Mouse (Mus musculus): Measurements from ENCODE around the gene Ephb3.

The Ephb3 gene

DNA sequence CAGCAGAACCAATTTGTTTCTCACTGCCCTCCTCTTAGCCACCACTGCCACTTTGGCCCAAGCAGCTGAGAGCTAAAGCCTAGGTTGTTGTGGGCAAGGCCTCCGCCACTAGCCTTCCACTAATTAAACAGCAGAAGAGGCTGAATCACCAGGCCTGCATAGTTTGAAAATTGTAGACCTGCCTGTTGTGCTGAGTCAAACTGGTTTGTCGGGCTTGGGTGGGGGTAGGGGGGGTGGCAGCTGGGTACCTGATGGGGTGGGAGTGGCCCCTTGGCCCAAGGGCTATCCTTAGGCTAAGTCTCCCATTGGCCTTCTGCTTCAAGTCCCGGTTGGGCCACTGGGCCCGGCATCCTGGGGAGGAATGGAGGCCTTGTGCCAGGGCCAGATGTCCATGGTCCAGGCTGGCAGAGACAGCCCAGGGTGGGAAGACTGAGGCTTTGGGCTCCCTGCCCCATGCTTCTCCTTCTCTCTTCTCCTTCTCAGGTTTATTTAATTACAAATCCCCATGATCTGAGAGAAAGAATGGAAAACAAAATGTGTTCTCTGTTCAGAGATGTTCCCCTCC lies 3.5 kb downstream of the Ephb3 start:
- no peak for DNase-seq

DNA sequence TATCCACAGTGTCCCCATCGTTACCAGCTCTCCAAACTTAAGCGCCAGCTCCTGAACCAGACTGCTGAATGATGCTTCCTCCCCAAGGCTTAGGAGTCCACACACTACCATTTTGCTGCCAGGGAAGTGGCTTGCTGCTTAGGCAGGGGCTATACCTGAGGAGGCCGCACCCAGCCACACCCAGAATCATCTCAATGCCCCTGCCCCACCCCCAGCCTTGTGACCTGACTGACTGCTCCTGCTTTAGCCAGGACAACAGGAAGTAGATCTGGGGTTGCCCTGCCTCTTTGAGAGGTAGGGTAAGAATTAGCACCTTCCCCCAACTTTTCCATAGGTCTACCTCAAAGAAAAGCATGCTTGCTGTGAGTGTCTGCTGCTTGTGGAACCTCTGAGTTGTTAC lies 4.7 kb downstream of the Ephb3 start:
- DNase-seq, result no peak

DNA sequence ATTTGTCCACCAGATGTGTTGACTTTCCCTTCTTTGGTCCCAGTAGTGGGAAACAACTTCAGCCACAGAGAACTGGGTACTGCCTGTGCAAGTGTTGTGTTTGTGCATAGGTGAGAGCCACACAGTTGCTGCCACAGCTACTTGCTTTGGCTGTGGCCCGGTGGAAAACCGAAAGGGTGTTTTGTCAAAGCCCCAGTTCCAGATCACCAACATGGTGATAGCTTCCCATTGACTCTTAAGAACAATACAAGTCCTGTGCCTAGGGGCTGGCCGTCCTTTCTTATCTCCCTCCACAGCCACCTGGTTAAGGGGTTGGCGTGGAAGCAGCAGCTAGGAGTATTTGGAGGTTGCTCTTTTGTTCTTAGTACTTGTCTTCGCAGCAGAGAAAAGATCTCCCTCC lies 5.6 kb downstream of the Ephb3 start:
- no peak for DNase-seq

DNA sequence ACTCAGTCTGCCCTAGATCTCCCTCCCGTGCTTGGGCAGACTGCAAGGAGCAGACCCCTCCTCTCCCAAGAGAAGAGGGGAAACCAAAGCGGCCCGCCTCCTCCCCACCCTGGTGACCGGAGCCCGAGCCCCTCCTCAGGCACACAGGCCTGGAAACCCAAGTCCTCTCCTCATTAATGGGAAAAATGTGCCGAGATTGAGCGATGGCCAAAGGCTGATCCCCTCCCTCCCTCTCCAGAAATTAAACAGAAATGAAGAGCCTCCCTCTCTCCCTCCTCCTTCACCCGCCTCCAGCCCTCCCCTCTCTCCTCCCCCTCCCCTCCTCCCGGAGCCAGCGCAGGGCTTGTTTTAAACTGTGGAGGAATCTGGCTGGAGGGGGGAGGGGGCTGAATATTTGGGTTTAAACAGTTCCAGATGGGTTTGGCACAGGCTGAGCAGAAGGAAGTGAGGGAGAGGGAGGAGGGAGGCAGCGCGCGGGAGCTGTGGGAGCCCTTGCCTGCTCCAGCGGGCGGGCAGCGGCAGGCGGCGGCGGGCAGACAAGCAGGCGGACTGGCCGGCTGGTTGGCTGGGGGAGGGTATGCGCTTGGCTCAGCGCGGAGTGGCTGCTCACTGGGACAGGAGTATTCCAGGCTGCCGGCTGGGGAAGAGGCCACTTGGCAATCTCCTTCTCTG lies 6.2 kb downstream of the Ephb3 start:
- DNase-seq, result peak; percentile 76

DNA sequence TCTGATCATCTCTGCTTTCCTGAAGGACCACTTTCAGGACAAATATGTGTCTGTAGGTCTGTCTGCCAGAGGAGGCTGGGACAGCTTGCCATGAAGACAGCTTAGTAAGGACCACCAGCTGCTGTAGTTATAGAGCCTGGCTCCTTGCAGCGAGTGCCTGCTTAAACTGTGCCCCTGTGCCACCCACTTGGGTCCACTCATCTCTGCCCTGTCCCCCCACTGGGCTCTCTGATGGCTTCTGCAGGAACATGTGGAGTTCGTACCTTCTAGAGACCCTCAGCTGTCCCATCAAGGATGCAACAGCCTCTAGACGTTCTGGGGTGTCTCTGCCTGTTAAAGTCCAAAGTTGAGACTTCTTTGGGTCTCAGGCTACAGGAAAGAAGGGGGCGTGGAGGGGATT lies 6.9 kb downstream of the Ephb3 start:
- DNase-seq, result no peak

DNA sequence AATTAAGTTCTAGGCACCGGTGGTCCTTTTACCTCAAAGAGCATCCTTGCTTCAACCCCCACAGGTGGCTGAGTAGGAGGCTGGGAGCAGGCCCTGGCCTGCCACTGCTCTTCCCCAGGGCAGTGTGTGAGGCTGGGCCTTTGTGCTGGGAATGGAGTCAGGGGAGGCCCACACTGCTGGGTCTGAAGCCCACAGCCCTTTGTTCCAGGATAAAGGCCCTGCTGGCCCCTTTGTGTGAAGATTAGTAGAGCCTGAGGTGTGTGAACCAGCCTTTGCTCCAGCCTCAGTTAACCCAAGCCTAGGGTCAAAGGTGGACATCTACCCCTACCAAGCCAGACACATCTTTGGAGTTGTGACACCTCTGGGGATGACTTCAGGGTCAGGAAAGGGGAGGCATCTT lies 7.8 kb downstream of the Ephb3 start:
- no peak for DNase-seq

DNA sequence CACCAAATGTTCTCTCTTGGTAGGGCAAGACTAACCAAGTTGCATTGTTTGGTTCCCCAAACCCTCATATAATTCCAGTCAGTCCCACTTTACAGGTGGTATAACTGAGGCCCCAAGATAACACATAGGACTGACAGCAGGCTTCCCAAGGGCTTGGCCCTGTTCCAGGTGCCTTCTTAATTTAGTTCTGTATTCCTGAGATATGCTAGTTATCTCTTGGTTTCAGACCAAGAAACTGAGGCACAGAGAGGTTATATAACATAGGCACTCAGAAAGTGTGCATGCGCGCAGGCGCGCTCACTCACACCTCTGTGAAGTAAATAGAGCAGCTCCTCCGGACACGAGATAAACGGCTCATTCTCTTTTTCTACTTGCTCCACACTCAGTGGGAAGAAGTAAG lies 9.4 kb downstream of the Ephb3 start:
- no peak for DNase-seq

DNA sequence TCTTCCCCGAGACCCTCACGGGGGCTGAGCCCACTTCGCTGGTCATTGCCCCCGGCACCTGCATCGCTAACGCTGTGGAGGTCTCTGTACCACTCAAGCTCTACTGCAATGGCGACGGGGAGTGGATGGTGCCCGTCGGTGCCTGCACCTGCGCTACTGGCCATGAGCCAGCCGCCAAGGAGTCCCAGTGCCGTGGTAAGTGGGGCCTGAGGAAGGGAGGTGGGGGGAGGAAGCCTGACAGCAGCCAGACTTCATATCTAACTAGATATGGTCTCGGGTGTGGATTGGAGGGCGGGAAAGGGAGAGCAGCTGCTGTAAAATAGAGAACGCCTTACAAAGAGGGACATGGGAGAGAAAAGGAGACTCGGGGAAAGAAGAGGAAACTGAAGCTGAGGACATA lies 10.2 kb downstream of the Ephb3 start:
- DNase-seq, result no peak

DNA sequence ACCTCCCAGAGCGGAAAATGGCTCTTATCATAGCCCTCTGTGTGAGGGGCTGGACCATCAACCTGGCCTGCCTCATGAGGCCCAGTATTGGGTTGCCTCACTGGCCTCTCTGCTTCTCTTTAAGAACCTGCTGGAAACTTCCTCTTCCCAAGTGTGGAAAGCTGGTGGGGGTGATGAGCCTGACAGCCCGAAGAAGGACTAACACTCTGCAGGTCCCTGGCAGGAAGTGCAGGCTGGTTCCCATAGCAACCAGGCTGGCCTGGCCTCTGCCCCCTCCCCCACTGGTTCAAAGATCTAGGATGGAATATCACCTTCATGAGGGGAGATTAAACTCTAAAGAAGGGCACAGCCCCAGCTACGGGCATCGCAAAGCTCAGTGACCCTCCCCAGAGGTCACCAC lies 11.5 kb downstream of the Ephb3 start:
- peak; percentile 46 for DNase-seq

DNA sequence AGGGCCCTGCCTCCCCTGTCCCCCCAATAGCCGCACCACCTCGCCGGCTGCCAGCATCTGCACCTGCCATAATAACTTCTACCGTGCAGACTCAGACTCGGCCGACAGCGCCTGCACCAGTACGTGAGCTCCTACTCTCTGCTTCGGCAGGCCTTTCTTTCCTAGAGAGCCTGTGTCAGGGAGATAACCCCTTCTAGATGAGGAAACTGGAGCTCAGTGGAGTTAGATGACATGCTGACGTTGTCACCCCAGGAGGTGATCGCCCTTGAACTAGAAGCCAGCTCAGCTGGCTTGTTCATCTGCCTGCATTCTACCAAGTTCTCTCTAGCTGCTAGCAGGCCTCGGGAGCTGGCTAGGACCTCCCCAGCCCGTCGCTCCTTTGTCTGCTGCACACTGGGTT lies 12.7 kb downstream of the Ephb3 start:
- DNase-seq, result no peak

DNA sequence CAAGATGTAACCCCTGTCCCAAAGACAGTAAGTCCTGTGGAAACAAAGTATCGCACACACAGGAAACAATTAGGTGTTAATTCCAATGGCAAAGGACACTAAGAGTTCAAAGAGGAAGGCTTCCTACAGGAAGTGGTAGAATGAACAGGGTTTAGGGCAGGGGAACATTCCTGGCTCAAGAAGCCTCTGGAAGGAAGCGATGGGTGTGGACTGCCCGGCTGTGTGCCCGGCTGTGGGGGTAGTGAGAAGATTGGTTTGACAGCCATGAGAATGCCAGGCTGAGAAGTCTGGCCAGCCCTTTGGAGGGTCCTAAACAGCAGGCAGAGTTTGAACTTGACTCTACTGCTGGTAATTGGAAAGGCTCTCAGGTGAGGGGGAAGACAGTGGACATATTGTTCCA lies 15.1 kb downstream of the Ephb3 start:
- DNase-seq, result no peak

DNA sequence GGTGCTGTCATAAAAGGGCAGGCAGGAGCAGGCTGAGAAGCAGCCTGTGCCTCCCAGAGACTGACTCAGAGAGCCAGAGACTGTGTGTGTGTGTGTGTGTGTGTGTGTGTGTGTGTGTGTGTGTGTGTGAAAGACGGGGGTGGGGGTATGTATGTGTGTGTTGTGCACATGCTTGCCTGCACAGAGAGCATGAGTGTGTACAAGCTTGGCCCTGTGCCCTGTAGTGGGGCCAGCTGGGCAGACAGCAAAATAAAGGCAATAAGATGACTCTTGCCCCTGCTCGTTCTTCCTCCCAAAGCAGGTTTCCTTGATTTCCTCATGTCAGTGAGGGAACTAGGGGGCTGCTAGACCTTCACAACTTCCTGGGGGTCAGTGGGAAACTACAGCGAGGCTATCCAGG lies 18.5 kb downstream of the Ephb3 start:
- DNase-seq, result no peak

DNA sequence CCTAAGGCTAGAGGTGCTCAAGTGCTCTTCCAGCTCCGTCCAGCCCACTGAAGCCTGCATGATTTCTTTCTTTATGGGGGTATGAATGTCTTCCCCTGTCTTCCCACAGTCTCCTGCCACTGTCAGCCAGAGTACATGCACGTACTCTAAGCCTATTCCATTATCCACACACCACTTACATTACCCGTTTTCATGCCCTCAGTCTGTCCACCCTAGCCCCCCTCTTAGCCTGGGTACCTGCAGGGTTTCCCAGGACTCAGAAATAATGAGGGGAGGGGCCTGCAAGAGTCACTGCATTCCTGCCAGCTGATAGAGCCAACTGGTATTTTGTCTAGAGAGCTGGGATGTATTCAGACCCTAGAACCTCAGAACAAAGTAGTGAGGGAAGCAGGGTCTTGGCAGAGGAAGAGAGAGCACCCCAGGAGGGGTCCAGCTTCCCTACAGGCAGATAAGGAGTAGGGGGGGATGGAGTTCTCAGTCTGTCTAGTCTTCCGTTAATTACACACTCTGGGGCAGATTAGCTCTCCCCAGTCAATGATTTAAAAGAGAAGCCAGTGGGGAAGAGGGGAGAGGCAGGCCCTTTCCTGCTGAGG lies 20.2 kb downstream of the Ephb3 start:
- DNase-seq, result no peak

DNA sequence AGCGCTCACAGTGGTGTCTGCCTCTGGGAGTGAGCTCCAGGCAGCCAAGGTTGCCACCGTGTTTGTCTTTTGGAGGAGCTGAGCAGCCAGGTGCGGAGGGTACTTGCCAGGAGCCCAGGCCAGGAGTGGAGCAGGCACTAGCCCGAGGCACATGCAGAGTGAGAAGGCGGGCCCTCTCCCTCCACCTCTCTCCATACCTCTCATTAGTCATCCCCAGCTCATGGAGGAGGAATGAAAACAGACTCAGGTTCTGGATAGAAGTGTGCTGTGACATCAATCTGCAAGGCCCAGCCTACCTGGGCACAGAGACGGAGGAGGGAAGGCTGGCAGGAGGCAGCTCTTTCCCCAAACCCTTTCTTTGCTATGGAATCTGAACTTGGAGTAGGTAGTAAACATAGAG lies 22.1 kb downstream of the Ephb3 start:
- no peak for DNase-seq

DNA sequence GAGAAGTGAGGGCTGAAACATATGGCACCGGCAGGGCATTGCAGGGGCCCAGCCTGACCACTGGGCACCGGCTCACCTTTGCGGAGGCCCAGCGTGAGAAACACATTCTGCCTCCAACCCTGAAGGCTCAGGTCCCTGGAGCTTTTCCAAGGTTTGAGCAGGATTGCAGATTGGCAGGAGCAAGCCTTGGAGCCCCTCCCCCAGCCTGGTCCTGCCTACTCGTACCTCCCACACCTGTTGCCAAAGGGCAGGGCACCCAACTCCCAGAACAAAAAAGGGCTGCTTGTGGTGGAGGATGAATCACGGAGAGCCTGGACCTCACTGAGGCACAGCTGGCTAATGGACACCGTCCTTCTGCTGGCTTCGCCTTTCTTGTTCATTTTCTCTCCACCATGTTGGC lies 30.6 kb downstream of the Ephb3 start:
- no peak for DNase-seq

DNA sequence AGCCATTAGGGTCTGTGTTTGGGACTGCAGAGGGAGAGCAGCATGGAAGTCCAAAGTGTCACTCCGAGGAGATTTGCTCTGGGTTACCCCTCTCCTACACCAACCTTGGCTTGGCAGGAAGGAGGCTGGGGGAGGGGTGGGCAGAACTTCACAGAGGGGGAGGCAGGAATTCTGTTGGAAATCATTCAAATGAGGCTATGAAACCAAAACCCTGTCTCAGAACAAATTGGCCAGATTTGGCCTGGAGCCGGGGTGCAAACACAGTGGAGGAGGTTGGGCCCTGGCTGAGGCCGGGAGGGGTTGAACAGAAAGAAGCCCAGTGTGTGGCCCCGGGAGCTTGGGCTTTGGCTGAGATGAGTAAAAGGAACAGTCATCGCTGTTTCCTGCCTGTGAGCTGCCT lies 34.2 kb downstream of the Ephb3 start:
- no peak for DNase-seq

DNA sequence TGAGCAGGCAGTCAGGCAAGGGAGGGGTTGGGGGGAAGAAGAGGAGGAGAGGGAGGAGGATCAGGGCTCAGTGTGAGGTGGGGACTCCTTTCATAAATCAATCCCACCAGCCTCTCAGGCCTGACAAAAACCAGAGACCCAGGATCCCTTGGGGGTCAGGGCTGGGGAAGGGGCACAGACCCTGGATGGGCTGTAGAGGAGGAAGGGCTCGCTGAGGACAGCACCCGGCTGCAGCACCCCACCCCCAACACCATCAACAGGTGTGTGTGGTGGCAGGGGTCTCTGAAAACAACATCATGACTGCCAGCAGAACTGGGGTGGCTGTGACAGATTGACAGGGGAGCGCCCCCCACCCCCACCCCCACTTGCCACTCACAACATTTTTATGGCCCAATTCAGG lies 36.0 kb downstream of the Ephb3 start:
- no peak for DNase-seq

DNA sequence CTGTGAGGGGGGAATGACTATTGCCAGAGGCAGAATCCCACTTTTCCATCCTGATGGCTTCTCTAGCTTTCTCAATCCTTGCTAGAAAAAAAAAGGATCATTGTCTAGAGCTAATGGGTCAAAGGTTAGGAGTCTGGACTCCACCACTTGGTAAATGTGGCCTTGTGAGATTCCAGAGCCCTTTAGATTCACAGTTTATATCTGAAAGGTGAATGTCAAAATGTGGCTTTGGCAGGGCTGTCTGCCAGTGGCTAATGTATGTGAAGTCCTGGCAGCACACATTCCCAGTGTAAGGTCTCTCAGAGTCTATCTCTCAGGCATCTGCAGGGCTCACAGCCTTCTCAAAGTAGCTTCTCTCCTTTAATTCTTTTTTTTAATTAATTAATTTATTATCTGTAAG lies 36.5 kb downstream of the Ephb3 start:
- no peak for DNase-seq

DNA sequence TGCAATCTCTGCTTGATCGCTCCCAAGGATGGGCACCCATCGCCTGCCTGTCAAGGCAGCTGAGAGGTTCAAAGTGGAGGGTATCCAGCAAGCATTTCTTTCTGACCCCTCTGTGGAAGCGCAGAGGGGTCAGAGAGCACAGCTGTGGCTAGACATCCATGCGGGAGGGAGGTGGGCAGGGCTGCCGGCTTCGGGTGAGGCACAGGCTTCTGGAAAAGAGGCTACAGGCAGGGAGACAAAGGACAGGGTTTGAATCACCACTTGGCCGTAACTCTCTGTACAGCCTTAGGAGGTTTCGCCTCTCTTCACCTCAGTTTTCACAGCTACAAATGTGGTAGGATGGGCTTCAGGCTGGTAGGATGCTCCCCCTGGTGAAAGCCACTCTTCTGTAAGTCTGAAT lies 38.4 kb downstream of the Ephb3 start:
- no peak for DNase-seq

DNA sequence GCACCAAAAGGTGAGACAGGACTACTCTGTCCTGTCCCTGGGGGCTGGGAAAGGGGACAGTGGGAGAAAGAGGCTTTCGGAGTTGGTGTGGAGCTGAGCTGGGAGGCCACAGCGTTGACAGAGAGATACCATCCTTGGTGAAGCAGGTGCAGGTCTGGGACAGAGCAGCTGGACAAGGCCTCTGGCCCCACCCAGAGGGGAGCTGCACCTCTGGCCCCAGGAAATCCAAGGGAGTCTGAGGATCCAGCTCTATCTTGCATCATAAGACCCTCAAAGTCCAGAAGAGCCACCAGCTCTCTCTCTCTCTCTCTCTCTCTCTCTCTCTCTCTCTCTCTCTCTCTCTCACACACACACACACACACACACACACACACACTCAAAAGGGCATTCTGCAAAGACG lies 40.2 kb downstream of the Ephb3 start:
- no peak for DNase-seq

DNA sequence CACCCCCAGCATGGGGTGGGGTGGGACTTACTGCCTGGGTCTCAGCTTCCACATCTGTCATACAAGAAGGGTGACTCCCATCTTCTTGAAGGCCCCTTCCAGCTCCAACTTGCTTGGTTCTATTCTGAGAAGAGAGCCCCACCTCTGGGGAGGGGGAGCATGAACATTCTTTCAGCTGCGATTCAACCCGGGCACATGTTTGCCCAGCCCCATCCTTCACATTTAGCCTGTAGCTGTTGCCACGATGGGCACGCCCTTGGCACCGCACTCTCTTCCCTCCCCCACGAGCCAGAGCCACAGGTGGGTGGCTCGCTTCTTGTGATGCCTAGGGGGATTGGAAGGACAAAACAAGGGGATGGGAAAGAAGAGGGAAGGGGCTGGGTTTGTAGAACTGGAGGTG lies 40.8 kb downstream of the Ephb3 start:
- DNase-seq, result no peak

DNA sequence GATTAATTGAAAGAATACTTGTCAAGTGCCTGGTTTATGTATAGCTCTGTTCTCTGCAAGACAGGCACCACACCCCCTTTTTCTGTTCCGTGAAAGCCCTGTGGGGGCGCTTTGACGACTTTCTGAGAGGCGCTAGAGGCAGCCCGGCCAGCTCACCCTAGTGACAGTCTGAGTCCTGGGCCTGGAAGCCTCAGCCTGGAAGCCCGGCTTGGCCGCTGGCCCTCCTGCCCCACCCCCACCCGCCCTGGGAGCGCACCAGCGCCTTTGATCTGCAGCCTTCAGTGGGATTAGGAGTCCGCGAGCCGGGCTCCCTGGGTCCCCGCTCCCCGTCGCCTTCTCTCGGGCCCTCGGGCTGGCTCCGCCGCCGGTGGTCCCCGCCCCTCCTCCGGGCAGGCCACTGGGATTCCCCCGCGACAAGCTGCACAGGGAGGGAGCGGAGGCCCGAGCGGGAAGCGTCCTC lies 41.4 kb downstream of the Ephb3 start:
- peak; percentile 78 for DNase-seq

DNA sequence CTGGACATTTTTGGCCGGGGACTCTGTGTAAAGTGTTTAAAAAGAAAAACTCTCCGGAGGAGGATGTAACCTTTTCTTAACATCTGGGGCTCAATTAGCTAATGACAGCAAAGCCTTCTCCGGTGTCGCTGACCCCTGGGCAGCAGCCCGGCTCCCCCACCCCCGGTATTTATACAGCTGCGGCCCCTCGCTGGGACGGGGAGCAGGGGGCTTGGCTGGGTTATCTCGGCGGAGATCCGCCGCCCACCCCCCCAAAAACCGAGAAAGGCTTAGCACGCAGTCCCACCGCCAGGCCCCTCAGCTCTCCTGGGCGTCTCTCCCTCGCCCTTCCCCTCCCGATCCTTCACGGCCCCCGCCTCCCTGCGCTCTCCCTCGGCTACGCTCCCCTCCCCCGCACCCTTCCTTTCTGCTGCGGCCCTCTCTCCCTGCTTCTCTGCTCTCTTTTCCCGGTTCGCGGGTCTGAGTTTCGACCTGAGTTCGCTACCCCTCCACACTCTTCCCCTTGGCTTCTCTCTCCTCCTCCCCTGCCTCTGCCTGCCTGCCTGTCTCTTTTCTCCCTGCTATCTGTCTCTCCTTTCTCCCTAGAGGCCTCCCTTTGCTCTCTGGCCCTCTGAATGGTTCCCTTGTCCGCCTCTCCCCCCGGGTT lies 42.0 kb downstream of the Ephb3 start:
- DNase-seq, result peak; percentile 51

DNA sequence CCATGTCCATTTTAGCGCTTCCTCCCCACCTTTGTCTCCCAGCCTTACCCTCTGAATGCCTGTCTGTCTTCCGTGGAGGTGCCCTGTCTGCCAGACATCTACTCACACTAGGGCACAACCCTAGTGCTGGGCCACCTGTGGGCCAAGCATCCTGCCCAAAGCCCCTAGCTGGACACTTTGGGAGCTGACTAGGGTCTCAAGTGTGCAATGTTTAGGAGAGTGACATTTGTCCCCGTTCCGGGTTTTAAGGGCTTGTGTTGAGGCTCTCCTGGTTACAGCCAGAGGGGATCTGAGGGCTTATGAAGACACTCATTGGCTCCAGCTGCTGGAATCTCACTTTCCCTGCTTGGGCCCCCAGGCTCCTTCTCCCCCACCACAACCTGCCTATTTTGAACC lies 42.5 kb downstream of the Ephb3 start:
- DNase-seq, result no peak
